Mouse (Mus musculus): ENCODE measurements around the gene Gpr143. TPM values are rescaled to one million over a fixed set of nuclear protein-coding genes. Genes with fewer than 3 reads are reported as not detected.

Gpr143 gene
- total RNA-seq, 4 experiments from 2014 or later, result 0.20 to 0.40 (median 0.38) TPM; not detected in 1

Other genes with a start within 250 kb of the Gpr143 start
- gene Cldn34a, start 218.6 kb upstream of the Gpr143 start, total RNA-seq (2022), result not detected
- 10 to 100 TPM in 2 of 4 experiments, 1 to 10 TPM in 2; 9.3 to 13.4 (median 10.3) TPM for gene Shroom2, start 12.5 kb upstream of the Gpr143 start, total RNA-seq (2022)
- gene Usp51, start 224.5 kb downstream of the Gpr143 start, total RNA-seq (2022), result 1 to 10 TPM; 1.2 to 2.9 (median 2.0) TPM